Mouse (Mus musculus) liver, adult (tissue): ENCODE measurements around the gene Ebi3.

Source experiments
- GATA4 ChIP-seq: IDR thresholded peaks from 2 replicates; pipeline ENCODE4 v1.6.1; 2014; ENCODE audit warnings: mild to moderate bottlenecking, low read length; ENCODE audit not compliant: insufficient replicate concordance

The Ebi3 gene

DNA sequence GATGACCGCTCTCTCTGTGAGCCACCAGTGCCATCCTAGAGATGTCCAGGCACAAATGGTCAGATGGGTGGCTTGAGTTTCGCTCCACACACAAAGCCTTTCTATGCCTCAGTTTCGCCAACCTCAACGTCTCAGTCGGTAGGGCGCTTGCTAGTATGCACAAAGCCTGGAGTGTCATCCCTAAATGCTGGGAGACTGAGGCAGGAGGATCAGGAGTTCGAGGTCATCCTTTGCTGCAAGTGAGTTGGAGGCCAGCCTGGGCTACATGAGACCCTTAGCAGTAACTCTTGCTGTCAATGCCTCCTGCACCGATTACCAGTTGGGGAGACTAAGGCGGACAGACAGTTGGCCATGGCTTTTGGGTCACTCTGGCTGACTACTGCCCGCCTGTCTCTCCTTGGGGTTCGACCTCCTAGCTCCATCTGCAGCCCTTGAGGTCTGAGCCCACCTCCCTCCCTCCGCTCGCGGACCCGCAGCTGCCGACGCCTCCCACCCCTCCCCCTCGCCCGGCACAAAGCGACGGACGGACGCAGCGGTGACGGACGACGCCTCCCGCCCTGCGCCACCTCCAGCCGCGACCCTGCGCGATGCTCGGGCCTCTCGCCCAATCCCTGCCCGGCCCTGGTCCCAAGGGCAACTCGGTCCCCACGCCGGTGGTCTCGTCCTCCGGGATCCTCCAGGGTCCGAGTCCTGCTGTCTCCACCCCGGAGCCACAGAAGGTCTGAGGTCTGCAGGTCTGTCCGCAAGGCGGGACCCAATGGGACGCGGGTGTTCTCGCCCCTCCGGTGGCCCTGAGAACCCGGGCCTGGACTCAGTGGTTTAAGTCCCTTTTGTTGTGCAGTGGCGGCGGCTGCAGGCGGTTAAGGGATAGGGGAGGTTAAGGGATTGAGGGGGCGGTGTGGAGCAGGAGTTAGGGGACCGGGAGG lies 17.8 kb downstream of the Ebi3 start, which contains the start of gene Shd:
TSS of gene Shd (plus strand) at position 502 of the 926 bp plus-strand sequence.
- no peak for TF ChIP-seq GATA4

DNA sequence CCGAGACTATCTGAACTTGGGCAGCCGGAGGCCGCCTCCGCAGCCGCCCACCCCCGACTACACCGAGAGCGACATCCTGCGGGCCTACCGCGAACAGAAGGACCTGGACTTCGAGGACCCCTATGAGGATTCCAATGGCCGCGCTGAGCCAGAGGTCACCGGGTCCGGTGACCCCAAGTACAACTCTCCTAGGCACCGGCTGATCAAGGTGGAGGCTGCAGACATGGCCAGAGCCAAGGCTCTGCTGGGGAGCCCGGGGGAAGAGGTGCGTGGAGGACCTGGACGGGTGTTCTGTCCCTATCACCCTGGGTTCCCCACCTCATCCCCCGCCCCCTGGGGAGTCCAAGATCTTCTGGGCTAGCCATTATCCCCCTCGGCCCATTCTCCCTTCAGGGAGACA lies 19.0 kb downstream of the Ebi3 start:
- no peak for TF ChIP-seq GATA4

DNA sequence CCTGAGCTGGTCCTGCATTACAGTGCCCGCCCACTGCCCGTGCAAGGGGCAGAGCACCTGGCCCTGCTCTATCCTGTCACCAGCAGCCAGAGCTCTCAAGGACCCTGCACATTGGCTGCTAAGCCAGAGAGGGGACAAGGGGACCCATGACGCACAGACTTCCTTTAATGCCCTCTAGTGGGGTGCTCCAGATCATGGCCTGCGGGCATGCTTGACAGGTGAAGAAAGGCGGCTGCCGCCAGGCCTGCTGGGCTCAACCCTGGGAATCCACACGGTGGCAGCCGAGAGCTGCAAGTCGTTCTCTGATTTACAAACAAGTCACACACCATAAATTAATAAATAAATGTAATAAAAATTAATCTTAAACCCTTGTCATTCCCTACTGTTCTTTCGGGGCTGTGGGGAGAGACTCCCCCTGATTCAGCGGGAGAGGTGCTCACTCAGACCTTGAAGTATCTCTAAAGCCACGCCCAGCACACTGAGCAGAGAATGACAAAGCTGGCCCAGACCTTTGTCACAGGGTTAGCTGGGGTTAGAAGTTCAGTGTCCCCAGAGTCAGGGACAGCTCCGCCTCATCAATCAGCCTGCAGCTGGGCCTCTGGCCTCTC lies 23.9 kb downstream of the Ebi3 start:
- no peak for TF ChIP-seq GATA4

DNA sequence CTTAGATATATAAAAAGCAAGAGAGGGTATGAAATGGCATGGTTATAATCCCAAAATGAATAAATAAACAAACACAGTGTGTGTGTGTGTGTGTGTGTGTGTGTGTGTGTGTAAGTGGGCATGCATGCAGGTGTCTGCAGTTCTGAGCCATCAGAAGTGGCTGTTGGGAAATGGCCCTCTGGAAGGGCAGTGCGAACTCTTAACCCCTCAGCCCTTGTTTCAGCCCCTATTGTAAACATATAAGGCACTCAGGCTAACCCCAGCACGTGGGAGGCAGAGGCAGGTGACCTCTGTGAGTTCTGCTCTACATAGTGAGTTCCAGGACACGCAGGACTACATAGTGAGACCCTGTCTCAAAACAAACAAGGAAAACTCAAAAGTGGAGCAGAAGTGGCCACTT lies 24.9 kb downstream of the Ebi3 start:
- TF ChIP-seq GATA4 = no peak

DNA sequence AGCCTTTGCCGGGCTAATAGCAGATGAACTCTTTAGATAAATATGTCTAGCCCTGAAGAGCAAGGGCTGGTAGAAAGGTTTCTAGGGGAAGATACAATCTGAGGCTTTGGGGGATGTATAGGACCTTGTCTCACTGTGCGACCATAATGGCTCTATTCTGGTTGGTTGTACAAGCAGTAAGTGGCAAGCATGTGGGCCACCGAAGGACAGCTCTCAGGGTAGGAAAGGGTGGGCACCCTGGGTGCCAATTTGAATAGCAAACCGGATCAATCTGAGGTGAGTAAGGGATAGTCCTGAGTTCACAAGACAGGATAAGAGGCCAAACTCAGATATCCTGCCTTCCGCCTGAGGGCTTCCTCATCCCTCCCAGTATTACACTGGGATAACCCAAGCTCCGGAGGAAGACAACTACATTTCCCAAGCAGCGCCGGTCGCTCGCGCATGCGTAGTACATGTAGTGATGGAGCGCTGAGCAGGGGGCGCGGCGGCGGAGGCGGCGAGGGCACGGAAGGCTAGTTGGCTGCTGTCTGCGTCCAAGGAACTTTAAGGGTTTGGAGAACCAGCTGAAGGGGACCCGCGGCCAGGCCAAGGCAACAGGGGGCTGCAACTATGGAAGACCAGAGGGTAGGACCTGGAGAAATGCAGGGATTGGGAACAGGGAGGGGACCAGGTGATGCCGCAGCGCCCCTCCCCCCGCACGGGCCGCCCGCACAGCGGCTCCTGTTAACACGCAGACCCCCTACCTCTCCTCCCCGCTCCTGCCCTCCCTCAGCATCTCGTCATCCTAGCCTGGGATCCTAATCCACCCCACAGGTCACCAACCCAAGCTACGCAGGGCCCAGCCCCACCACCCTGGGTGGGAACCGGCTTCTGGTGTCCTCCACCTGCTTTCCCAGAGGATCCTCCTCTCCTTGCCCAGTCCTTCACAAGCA lies 33.9 kb downstream of the Ebi3 start, which contains the start of gene Fsd1:
TSS of gene Fsd1 (plus strand) at position 480 of the 932 bp plus-strand sequence.
- no peak for TF ChIP-seq GATA4

DNA sequence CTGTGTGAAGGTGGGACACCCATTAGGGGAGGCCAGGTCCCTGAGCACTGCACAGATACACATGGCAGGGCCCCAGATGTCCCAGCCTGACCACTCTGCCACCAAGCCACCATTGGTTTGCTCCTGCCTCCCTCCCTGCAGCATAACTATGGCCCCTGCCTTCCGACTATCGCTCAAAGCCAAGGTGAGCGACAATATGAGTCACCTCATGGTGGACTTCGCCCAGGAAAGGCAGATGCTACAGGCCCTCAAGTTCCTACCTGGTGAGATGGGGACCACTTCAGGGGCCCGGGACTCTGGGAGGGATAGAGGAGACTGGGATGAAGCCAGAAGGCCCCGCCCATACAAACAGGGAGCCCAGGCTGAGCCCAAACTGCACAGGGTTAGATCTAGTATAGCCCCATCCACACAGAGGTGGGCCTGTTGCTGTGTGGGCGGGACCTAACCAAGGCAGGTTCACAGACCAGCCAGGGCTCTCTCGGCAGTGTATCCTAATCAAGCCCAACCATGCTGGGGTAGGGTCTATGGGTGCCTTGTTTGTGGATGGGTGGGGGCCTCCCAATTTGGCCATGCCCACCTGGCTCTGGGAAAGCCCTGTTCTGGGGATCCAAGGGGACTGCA lies 37.9 kb downstream of the Ebi3 start:
- no peak for TF ChIP-seq GATA4

DNA sequence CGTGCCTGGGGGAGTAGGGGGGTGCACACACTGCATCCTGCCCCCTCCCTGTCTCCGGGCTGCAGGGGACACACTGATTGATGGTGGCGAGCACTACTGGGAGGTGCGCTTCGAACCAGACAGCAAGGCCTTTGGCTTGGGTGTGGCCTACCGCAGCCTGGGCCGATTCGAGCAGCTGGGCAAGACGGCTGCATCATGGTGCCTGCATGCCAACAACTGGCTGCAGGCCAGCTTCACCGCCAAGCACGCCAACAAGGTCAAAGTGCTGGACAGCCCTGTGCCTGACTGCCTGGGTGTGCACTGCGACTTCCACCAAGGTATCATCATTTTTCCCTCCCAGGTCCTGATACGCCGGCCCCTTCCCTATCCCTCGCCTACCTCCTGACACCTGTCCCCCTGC lies 43.6 kb downstream of the Ebi3 start:
- TF ChIP-seq GATA4 = no peak

DNA sequence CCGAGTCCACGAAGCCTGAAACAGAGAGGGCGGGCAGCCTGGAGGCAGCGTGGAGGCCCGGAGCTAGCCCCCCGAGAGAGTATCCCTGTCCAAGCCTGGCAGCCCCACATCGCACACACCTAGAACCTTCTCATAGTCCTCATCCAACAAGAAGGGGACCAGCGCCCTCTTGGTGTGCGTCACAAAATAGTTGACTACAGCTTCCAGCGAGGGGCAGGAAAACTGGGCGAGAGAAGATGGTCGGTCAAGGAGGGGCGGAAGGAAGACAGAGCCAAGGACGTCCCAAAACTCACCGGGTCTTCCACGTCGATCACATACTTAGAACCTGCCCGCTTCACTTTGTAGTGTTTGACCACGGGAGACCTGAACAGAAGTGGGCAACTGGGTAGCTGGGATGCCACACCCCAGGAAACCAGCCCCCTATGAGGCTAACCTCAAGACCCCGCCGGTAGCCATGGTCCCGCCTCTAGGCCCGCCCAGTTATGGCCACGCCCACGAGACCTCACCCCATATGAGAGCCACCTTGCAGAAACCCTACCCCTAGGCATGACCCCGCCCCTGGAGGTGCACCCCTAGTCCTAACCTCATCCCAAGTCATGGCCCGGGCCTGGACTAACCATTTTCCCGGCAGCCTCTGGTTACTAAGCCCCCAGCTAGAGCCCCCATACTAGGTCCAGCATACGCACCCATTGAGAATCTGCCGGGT lies 47.5 kb downstream of the Ebi3 start:
- TF ChIP-seq GATA4 = no peak

DNA sequence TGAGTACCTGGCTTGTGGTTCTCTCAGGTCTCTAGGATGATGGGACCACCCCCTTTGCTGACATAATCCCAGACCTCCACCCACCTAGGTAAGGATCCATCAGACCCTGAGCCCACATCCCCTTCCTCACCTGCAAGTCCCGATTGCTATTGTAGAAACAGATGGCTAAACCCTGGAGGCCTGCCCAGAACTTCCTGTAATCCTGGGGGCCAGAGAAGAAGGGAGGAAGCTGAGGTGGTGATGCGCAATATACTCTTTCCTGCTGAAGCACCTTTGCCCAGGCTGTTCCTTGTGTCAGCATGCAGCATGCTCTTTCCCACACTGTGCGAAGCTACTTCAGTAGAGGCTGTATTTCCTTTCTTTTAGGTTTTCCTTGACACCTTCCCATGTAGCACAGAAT lies 50.6 kb downstream of the Ebi3 start:
- TF ChIP-seq GATA4 = no peak

DNA sequence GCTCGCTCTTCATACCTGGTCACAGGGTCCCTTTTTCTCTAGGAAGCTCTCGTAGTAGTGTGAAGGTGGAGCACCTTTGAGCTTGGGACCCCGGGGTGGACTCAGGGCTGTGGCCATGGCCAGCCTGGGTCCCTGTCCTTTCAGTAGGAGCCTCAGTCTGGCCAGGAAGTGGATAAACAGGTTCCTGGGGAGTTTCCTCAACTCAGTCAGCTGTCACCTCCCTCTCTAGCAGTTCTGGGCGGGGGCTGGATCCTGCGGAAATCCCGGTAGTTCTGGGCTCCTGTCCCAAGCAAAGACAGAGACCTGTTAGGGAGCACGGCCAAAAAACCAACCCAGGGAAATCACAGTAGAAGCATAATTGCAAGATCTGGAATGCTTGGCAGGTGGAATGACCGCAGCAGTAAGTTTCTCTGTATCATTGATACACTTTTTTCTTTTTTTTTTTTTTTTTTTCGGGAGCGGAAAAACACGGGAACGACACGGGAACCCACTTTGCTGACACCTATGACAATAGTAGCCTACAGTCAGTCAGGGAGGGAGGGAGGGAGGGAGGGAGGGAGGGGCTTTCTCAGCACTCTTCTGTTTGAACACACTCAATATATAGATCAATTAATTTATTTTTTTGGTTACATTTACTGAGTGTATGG lies 53.1 kb downstream of the Ebi3 start, which contains the start of the genes Stap2 and Mpnd:
TSS of gene Stap2 (minus strand) at position 170 of the 647 bp plus-strand sequence.
TSS of gene Mpnd (plus strand) at position 297 of the 647 bp plus-strand sequence.
- TF ChIP-seq GATA4 = no peak; the same call in 1 of the 2 replicates
